Mouse (Mus musculus): ENCODE results near the gene Ankrd55.

DNA sequence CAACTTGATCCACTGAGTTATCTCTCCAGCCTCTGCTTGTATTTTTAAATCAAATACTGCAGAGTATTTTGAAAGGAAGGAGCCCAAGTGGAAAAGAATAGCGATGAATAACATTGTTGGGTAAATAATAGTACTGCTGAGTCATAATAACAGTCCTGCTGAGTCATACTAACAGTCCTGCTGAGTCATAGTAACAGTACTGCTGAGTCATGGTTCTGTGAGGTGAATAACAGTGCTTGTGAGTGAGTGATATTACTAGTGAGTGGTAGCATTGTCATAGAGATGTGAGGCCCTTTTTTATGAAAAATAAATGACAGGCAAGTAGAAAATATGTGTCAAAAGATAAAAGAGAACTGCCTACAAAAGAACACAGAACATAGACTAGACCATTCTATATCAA lies 1.1 kb upstream of the Ankrd55 start:
- no peak for TF ChIP-seq CTCF (IDR thresholded peaks at IDR 0.05; ENCODE audit: extremely low read depth, insufficient read depth, insufficient read length, insufficient replicate concordance)
- TF ChIP-seq POLR2A (IDR thresholded peaks at IDR 0.05; ENCODE audit: low read depth, low read length) = no peak

Data from spleen, adult 2 months (tissue).